ENCODE assay signal across 24 mouse cellular contexts in genomic region chr7:139157541-139157940, GRCm38 (mm10). TPM values are rescaled to one million over a fixed set of nuclear protein-coding genes. Genes with fewer than 3 reads are reported as not detected.
DNase-seq lines count a peak whose midpoint lies in the region; ATAC-seq lines count a peak whose summit lies in the region.
"Had no signal": no experiment of that assay in that cellular context is flagged by ENCODE, and none has a peak within 500 bp of the region (broad histone marks: within the 10 kb centered on the region; RNA-seq: fewer than 3 reads in every experiment).

No protein-coding gene starts in this region.

- ATAC-seq in monocyte, adult 5-6 weeks (replicated peaks; ENCODE audit: insufficient number of reproducible peaks, low FRiP score, low TSS enrichment, poor library complexity, severe bottlenecking), result 0 out of 2 replicates have a peak, but pooled peaks have one; percentile 45
- ATAC-seq: forebrain, embryonic 13.5 days; midbrain, embryonic 15.5 days had no signal

- intact Hi-C loops in gastrocnemius, postnatal 14 days (cut with DNase I; ENCODE audit: low total_unique reads), result no loop called here
- intact Hi-C loops in left cerebral cortex, postnatal 36 days (cut with DNase I), result no loop called here

- DNase-seq in lung, postnatal 10 days, result peak; percentile 14
- no peak for DNase-seq in lung, postnatal 25 days (ENCODE audit: low spot score)
- DNase-seq in Muller cell, postnatal 12 days (ENCODE audit: inconsistent ontology term), result peak; percentile 14
- DNase-seq in induced T-regulatory cell, adult 2 months (ENCODE audit: low read depth), result peak; percentile 67
- DNase-seq in gastrocnemius, postnatal 14 days, result no peak
- no peak for DNase-seq in urinary bladder, postnatal 4 days (ENCODE audit: low spot score in 2 of 2)
- no peak for DNase-seq in left cerebral cortex, postnatal 36 days (ENCODE audit: low spot score in 2 of 2)
- DNase-seq: cerebellum, adult 8-10 months; cerebellum, postnatal 25 days; gastrocnemius, postnatal 25 days; heart, adult 2 months; heart, postnatal 10 days; kidney, adult 18-20 months; kidney, postnatal 36 days; layer of hippocampus, postnatal 36 days; lung, postnatal 4 days; right cerebral cortex, adult 18-20 months; spleen, adult 18-20 months; thymus, postnatal 14 days had no signal

RNA-seq across cellular contexts. Expression of gene Lrrc27, which starts 55.2 kb away (rescaled TPM):
- total RNA-seq in monocyte, adult 5-6 weeks (2017), result 0.53 to 1.3 TPM in 2 of 3 replicates, not detected in the other
- total RNA-seq in gastrocnemius, postnatal 14 days (2021), result 1 to 10 TPM; 2.4 to 2.7 TPM
- total RNA-seq in left cerebral cortex, postnatal 36 days (2021), result 1 to 10 TPM; 6.4 TPM

RNA-seq across cellular contexts. Expression of gene Stk32c, which starts 55.6 kb away (rescaled TPM):
- total RNA-seq in monocyte, adult 5-6 weeks (2017), result 8.6 to 15.5 TPM (median 9.7 TPM) in 3 replicates
- 1 to 10 TPM; 1.2 to 1.4 TPM for total RNA-seq in gastrocnemius, postnatal 14 days (2021)
- total RNA-seq in left cerebral cortex, postnatal 36 days (2021), result 100 to 1,000 TPM; 182 to 198 TPM
- total RNA-seq: CH12.LX; hematopoietic stem cell, adult 5-6 weeks had no signal

Comparison
In these comparisons a context has a peak if more than half of its experiments do, and no peak if none do; other contexts are left out.
1. DNase-seq: peak in lung, postnatal 10 days (single experiment), Muller cell, postnatal 12 days (single experiment) and induced T-regulatory cell, adult 2 months (single experiment); none in lung, postnatal 25 days (single experiment), gastrocnemius, postnatal 14 days (single experiment), urinary bladder, postnatal 4 days (0 of 2) and left cerebral cortex, postnatal 36 days (0 of 2).
2. RNA of gene Stk32c, which starts 55.6 kb away (total RNA-seq): 182 to 198 TPM in left cerebral cortex, postnatal 36 days; 8.6 to 15.5 TPM in monocyte, adult 5-6 weeks and 1.2 to 1.4 TPM in gastrocnemius, postnatal 14 days; every median in the first group is over 10 times any median in the second.